In the genomic region with DNA sequence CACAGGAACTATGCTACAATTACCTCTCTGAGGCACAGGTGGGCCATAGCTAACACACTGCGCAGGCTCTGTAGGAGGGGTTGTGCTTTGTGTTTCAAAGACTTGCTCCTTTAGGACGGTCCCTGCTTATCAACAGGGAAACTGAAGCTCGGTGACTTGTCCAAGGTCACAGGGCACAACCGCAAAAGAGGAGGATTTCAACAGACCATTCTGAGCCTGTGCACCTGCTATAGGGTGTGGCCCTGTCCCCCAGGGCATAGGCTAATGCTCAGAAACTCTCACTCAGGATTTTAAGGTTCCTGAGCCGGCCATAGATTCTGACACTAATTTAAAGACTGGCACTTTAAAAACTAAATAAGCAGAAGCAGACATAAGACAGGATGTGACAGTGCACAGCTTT, we compare ENCODE assay signal across 16 mouse cellular contexts. TPM values are rescaled to one million over a fixed set of nuclear protein-coding genes. Genes with fewer than 3 reads are reported as not detected.
"Had no signal": no experiment of that assay in that cellular context is flagged by ENCODE, and none has a peak within 500 bp of the region (broad histone marks: within the 10 kb centered on the region; RNA-seq: fewer than 3 reads in every experiment).

No protein-coding gene starts in this region.

- DNase-seq: kidney, adult 8-10 months; kidney, postnatal 10 days; kidney, postnatal 4 days; lung, postnatal 14 days; right cerebral cortex, postnatal 14 days; thymus, adult 2 months; thymus, postnatal 25 days had no signal

- H3K27ac ChIP-seq: layer of hippocampus, adult 2 months; limb, embryonic 12.5 days; lung, embryonic 15.5 days; macrophage; midbrain, embryonic 15.5 days; neural tube, embryonic 13.5 days; stomach, embryonic 15.5 days had no signal

- H3K4me3 ChIP-seq: layer of hippocampus, adult 2 months; limb, embryonic 12.5 days; lung, embryonic 15.5 days; megakaryocyte, embryonic 14.5 days; midbrain, embryonic 15.5 days; neural tube, embryonic 13.5 days; stomach, embryonic 15.5 days had no signal

- H3K4me2 ChIP-seq: limb, embryonic 12.5 days; lung, embryonic 15.5 days; midbrain, embryonic 11.5 days; midbrain, embryonic 15.5 days; neural tube, embryonic 13.5 days; stomach, embryonic 15.5 days had no signal

- H3K9ac ChIP-seq: limb, embryonic 12.5 days; lung, embryonic 15.5 days; midbrain, embryonic 15.5 days; neural tube, embryonic 13.5 days; stomach, embryonic 15.5 days had no signal

- H3K27me3 ChIP-seq: limb, embryonic 12.5 days; lung, embryonic 15.5 days; megakaryocyte, embryonic 14.5 days; midbrain, embryonic 15.5 days; neural tube, embryonic 13.5 days; stomach, embryonic 15.5 days had no signal

- H3K4me1 ChIP-seq: lung, embryonic 15.5 days; neural tube, embryonic 13.5 days; stomach, embryonic 15.5 days had no signal

- H3K9me3 ChIP-seq: limb, embryonic 12.5 days; lung, embryonic 15.5 days; megakaryocyte, embryonic 14.5 days; midbrain, embryonic 15.5 days; neural tube, embryonic 13.5 days; stomach, embryonic 15.5 days had no signal

- ATAC-seq: midbrain, embryonic 15.5 days had no signal

- H3K36me3 ChIP-seq: limb, embryonic 12.5 days; stomach, embryonic 15.5 days had no signal

RNA-seq across cellular contexts. Expression of a gene that starts 36.9 kb away (rescaled TPM):
- polyA plus RNA-seq: macrophage had no signal
